Mouse (Mus musculus) brain, embryonic 14.5 days (tissue): ENCODE results near the gene Astn2.

Experiments
- CTCF ChIP-seq: fragments of 200-500 bp; IDR thresholded peaks from 2 replicates; pipeline ENCODE4 v1.5.1; 2012; ENCODE audit warnings: inconsistent platforms, mild to moderate bottlenecking, moderate library complexity, borderline replicate concordance; ENCODE audit not compliant: insufficient read depth, insufficient read length; ENCODE audit errors: extremely low read depth
- POLR2A ChIP-seq: fragments of 200-500 bp; IDR thresholded peaks from 2 replicates; pipeline ENCODE4 v1.6.1; 2012; ENCODE audit warnings: mild to moderate bottlenecking, inconsistent platforms, borderline replicate concordance; ENCODE audit not compliant: poor library complexity, insufficient read depth, insufficient read length, severe bottlenecking; ENCODE audit errors: extremely low read depth

- TF ChIP-seq POLR2A, result no peak
- no peak for TF ChIP-seq CTCF
These were observed 897.5 kb downstream of the Astn2 start for GRCm38 (mm10) chr4:65506870-65507269.
